Mouse (Mus musculus): ENCODE results near the gene Mpnd.

Mpnd gene

DNA sequence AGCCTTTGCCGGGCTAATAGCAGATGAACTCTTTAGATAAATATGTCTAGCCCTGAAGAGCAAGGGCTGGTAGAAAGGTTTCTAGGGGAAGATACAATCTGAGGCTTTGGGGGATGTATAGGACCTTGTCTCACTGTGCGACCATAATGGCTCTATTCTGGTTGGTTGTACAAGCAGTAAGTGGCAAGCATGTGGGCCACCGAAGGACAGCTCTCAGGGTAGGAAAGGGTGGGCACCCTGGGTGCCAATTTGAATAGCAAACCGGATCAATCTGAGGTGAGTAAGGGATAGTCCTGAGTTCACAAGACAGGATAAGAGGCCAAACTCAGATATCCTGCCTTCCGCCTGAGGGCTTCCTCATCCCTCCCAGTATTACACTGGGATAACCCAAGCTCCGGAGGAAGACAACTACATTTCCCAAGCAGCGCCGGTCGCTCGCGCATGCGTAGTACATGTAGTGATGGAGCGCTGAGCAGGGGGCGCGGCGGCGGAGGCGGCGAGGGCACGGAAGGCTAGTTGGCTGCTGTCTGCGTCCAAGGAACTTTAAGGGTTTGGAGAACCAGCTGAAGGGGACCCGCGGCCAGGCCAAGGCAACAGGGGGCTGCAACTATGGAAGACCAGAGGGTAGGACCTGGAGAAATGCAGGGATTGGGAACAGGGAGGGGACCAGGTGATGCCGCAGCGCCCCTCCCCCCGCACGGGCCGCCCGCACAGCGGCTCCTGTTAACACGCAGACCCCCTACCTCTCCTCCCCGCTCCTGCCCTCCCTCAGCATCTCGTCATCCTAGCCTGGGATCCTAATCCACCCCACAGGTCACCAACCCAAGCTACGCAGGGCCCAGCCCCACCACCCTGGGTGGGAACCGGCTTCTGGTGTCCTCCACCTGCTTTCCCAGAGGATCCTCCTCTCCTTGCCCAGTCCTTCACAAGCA, 19.2 kb upstream of the Mpnd start, which contains the start of gene Fsd1:
Gene Fsd1, plus strand, starts transcription at position 480 of the 932 bp plus-strand sequence.
- no peak for DNase-seq (ENCODE audit: low spot score)

DNA sequence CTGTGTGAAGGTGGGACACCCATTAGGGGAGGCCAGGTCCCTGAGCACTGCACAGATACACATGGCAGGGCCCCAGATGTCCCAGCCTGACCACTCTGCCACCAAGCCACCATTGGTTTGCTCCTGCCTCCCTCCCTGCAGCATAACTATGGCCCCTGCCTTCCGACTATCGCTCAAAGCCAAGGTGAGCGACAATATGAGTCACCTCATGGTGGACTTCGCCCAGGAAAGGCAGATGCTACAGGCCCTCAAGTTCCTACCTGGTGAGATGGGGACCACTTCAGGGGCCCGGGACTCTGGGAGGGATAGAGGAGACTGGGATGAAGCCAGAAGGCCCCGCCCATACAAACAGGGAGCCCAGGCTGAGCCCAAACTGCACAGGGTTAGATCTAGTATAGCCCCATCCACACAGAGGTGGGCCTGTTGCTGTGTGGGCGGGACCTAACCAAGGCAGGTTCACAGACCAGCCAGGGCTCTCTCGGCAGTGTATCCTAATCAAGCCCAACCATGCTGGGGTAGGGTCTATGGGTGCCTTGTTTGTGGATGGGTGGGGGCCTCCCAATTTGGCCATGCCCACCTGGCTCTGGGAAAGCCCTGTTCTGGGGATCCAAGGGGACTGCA, 15.1 kb upstream of the Mpnd start:
- no peak for DNase-seq (ENCODE audit: low spot score)

DNA sequence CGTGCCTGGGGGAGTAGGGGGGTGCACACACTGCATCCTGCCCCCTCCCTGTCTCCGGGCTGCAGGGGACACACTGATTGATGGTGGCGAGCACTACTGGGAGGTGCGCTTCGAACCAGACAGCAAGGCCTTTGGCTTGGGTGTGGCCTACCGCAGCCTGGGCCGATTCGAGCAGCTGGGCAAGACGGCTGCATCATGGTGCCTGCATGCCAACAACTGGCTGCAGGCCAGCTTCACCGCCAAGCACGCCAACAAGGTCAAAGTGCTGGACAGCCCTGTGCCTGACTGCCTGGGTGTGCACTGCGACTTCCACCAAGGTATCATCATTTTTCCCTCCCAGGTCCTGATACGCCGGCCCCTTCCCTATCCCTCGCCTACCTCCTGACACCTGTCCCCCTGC, 9.5 kb upstream of the Mpnd start:
- no peak for DNase-seq (ENCODE audit: low spot score)

DNA sequence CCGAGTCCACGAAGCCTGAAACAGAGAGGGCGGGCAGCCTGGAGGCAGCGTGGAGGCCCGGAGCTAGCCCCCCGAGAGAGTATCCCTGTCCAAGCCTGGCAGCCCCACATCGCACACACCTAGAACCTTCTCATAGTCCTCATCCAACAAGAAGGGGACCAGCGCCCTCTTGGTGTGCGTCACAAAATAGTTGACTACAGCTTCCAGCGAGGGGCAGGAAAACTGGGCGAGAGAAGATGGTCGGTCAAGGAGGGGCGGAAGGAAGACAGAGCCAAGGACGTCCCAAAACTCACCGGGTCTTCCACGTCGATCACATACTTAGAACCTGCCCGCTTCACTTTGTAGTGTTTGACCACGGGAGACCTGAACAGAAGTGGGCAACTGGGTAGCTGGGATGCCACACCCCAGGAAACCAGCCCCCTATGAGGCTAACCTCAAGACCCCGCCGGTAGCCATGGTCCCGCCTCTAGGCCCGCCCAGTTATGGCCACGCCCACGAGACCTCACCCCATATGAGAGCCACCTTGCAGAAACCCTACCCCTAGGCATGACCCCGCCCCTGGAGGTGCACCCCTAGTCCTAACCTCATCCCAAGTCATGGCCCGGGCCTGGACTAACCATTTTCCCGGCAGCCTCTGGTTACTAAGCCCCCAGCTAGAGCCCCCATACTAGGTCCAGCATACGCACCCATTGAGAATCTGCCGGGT, 5.6 kb upstream of the Mpnd start:
- no peak for DNase-seq (ENCODE audit: low spot score)

DNA sequence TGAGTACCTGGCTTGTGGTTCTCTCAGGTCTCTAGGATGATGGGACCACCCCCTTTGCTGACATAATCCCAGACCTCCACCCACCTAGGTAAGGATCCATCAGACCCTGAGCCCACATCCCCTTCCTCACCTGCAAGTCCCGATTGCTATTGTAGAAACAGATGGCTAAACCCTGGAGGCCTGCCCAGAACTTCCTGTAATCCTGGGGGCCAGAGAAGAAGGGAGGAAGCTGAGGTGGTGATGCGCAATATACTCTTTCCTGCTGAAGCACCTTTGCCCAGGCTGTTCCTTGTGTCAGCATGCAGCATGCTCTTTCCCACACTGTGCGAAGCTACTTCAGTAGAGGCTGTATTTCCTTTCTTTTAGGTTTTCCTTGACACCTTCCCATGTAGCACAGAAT, 2.5 kb upstream of the Mpnd start:
- no peak for DNase-seq (ENCODE audit: low spot score)

DNA sequence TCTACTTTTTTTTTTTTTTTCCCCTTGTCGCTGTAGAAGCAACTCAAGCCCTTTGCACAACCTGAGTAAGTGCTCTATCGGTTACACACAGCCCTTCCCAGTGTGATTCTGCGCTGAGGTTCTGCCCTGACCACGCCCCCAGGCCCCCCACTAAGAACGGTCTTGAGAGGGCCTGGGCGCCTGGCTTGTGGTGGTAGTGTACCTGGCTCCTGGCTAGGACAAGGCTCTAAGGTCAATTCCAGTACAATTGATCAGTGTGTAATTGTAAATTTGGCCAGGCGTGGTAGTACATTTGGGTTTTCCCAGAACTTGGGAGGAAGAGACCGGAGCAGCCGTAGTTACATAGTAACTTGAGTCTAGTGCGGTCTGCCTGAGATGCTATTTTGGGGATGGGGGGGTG, 1.4 kb downstream of the Mpnd start:
- DNase-seq (ENCODE audit: low spot score), result no peak

DNA sequence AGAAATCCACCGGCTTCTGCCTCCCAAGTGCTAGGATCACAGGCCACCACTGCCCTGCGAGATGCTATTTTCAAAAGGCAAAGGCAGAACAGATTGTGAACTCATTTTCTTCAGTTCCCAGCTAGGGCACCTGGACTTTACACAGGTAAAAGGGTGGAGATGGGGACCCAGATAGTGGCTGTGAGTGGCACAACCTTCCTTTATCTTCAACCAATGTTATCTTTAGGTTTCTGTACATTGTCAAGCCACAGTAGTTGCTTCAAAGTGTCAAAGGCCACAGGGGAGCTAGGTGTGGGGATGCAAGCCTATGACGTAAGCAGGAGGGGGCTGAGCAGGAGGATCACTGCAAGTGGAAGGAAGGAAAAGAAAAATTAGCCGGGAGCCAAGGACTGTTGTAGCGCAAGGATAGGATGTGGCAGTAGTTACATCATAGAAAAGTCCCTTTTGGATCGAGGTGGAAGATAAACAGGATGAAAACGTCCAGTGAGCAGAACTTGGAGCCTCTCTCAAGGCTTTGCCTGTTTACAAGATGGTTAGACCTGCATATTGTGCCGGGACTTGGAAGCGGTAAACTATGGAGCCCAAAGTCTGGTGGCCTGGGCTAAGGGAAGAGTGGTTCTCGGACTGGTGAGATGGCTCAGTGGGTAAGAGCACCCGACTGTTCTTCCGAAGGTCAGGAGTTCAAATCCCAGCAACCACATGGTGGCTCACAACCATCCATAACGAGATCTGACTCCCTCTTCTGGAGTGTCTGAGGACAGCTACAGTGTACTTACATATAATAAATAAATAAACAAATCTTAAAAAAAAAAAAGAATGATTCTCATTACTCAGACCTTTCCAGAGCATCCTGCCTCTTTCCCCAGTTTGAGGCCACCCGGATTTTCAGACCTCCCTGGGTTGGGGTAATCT, 2.2 kb downstream of the Mpnd start:
- no peak for DNase-seq (ENCODE audit: low spot score)

DNA sequence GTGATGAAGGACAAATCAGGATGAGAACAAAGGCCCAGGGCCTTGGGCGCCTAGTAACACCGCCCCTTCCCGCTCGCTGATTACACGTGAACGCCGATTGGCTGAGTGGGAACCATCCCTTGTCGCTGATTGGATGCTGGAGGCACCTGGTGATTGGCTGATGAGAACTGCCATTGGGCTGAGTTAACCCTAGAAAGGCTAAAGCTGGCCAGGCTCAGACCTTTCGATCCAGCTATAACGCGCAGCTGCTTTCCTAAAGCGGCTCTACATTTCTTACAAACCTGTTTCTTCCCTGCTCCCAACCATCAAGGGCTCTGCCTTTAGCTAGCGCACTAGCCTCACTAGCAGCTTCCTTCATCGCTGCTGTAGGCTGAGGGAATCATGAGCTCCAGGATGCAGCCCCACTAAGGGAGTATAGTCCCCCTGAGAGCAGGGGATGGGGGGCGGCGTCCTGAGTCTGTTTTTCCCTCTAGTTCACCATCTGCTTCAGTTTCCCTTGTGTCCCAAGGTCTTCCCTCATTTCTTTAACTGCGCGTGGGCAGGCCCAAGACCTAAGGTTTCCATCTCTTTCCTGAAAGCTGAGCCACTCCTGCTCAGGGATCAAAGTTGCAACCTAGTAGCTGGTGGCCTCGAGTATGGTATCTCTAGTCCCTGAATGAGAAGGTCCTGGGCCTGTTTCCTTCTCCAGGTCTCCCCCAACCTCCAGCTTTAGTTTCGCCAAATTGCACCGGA, 3.0 kb downstream of the Mpnd start:
- peak; percentile 88 for DNase-seq (ENCODE audit: low spot score)

DNA sequence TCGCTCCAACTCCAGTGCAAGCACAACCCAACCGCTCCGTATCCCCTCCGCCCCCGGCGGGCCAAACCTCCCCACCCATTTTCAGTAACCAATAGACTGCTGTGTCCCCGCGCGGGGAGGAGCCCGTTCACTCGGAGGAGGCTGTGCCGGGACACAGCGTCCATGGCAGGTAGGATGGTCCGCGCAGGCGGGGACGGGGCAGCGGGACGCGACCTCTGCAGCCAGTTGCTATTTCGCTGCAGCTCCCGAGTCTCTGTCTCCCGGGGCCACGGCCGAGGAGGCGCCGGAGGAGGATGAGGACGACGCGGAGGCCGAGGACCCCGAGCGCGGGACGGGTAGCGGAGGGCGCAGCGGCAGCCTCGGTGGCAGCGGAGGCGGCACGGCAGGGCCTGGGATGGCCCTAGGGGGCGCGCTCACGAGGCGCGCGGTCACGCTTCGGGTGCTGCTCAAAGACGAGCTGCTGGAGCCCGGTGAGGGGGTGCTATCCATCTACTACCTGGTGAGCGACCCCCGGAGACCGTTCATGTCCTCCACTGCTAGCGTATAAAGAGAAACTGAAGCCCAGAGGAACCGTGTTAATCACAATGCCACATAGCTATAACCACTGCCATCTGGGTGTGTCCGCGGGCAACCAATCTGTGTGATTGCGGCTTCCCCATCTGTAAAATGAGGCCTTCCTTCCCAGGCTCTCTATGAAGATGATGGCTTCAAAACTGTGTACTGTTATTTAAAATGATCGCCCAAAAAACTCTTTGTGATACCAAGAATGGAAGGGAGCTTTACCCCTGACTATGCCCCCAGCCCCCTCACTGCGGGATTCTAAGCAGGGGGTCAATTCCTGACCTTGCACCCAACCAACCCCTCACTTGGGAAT, 3.8 kb downstream of the Mpnd start:
- peak; percentile 82 for DNase-seq (ENCODE audit: low spot score)

DNA sequence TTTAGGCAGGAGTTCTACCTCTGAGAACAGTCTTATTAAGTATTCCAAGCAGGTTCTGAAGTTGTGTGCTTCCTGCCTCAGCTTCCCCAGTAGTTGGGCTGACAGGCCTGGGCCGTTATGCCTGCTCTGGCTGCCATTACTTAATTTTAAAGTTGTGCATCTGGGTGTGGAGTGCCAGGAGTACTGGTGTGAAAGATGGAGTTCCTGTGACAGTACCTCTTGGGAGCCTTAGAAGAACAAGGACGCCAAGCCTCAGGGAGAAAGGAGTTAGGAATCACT, 4.4 kb downstream of the Mpnd start:
- DNase-seq (ENCODE audit: low spot score), result no peak

DNA sequence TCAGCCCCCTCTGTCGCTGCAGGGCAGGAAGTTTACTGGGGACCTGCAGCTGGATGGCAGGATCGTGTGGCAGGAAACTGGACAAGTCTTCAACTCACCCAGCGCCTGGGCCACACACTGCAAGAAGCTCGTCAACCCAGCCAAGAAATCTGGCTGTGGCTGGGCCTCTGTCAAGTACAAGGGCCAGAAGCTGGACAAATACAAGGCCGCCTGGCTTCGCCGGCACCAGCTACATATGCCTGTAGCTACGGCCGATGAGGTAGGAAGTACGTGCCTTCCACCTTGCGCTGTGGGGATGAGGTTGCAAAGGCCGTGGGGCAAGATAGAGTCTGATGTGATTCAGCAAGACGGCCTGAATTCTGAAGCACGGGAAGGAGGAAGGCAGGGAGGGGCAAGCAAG, 4.7 kb downstream of the Mpnd start:
- DNase-seq (ENCODE audit: low spot score), result no peak

DNA sequence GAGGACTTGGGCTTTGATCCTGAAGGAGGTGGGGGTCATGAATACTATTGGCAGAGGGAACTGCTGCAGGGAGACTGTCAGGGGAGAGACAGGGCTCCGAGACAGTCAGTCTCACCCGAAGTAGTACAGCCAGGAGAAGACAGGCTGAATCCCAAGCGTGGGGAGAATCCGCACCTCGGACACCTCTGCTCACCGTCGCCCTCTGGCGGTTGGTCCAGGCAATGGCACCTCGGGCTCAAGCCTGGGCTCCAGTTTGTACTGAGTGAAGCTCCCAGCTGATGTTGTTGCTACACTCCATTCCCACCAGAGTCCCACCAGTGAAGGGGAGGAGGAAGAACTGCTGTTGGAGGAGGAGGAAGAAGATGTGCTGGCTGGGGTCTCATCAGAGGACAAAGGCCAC, 5.2 kb downstream of the Mpnd start:
- peak; percentile 52 for DNase-seq (ENCODE audit: low spot score)

DNA sequence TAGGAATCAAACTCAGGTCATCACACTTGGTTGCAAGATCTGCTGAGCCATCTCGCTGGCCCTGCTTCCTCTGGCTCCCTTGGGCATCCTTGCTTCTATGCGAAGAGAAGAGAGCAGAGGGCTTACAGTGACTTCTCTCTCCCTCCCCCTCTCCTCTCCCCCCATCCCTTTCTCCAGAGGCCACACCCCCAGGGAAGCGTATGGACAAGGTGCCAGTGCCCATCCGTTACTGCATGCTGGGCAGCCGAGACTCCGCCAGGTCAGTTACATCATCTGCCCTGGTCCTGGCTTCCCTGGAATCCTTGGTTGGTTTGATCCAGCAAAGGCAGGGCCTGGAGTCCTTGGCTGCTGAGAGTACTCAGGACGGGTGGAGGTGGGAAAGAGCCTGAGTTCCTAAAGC, 5.9 kb downstream of the Mpnd start:
- no peak for DNase-seq (ENCODE audit: low spot score)

DNA sequence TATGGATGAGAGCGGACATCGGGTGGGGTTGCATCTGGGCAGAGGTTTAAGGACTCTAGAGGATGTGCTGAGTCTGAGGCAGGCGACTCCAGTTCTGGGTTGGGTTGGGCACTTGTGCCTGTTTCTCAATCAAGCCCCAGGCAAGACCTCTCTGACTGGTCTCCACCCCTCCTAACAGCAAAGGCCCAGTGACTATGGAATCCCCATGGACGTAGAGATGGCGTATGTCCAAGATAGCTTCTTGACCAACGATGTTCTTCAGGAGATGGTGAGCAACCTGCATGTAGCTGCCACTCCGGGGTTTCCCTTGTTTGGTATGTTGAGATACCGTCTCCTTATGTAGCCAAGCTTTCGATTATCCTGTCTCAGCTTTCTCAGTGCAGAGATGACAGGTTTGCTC, 9.8 kb downstream of the Mpnd start:
- no peak for DNase-seq (ENCODE audit: low spot score)

DNA sequence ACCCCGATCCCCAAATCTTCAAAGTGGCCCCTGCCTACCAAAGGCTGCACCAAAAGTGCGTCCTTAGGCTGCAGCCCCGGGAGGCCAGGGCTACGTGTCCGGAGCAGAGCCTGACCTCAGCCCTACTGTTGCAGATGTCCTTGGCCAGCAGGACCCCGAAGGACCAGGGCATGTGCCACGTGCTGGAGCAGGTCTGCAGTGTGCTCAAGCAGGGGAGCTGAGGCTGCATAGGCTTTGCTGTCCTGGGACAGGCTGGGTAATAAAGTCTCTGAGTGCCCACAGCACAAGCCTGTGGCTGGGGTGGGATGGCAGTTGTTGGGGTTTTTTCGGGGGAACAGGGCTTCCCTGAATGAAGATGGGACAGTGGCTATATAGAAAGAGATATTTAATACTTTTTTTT, 10.9 kb downstream of the Mpnd start:
- no peak for DNase-seq (ENCODE audit: low spot score)

DNA sequence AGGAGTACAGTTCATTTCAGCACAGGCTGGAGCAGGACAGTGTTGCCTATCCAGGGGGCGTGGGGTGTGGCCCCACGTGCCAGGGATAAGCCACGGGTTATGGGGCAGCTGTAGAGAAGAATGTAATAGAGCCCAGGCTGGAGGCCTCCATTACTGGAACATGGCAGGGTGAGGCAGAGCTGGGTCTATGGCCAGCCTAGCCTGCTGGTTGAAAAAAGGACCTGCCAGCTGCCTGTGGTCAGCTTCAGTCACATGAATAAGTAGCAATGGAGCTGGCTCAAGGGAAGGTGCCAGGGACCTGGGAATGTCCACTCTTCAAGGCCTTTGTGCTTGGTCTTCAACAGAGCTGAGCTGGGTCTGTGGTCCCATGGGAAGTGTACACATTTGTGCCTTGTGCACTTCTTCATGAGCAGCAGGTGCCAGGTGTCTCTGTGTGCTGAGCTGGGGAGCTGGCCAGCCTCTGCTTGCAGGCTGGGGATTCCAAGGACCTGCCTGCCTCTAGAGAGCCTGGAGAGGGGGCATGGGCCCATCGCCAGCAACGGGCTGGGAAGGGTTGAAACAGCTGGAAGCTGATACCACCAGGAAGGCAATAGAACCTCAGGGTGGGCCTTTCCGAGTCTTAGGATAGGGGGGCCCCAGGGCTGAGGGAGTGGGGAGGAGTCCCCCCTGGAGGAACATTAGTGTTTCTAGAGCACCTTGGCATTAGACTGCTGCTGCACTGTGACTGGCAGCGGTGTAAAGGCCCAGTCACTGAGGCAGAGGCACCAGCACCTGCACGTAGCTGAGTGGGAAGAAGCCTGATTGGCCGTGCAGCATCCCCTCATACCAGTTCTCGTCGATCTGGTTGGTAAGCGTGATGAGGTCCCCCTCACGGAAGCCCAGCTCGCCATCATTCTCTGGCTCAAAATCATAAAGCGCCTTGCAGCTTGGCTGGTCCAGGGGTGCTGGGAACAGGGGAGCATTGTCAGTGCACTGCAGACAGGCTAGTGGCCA, 11.6 kb downstream of the Mpnd start:
- no peak for DNase-seq (ENCODE audit: low spot score)

DNA sequence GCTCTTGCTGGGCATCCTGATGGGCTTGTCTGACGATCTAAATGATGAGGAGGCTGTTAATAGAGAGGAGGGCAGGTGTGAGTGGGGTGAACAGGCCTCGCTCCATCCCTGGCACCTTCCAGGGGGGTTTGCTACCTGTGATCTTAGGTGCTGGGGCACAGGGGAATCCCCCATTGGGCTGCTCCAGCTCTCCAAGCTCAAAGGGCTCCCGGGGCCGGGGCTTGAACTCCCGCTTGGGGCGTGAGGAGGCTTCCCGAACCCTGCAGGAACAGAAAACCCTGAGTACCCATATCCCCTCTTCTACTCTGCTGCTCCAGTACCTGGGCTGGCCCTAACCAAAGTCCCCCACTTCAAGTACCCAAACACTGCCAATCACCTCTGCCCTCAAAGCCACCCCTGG, 12.3 kb downstream of the Mpnd start:
- no peak for DNase-seq (ENCODE audit: low spot score)

DNA sequence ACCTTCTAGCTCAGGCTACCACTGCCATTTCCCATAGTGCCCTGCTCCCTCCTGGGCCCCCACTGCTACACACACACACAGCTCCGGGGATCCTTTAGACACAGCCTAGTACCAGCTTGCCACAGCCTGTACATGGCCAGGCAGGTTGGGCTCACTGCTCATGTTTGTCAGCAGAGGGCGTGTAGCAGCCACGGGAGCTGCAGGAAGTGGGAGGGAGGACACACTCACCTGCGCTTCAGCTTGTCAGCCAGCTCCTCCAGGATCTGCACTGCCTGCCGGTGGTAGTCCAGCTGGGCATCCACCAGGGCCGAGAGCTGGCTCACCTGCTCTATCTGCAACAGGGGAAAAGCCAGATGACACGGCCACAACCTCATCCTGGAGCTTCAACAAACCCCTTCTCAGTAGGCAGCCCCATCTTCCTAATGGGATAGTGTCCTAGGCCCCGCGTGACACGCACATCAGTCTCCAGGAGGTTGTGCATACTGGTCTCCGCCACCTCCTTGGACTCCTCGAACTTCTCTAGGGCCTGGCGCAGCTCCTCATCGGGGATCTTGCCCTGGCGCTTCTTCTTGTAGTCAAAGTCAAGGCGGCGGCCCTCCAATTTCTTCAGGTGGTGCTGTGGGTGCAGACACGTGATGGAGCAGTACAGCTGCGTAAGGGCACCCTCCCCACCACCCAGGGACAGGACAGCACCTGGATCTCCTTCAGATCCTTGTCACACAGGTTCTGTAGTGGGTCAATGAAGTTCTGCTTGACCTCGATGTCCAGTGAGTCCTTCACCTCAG, 13.0 kb downstream of the Mpnd start:
- DNase-seq (ENCODE audit: low spot score), result no peak

All from ovary, postnatal 10 days (tissue).